Mouse (Mus musculus) cerebellum, adult 2 months (tissue): Measurements from ENCODE around the gene Lysmd3.

ENCODE experiments used
- CTCF ChIP-seq: fragments of 200-500 bp; IDR thresholded peaks from 2 replicates; pipeline ENCODE4 v1.5.1; 2011; ENCODE audit warnings: low read depth, mild to moderate bottlenecking, control low read depth, low read length, moderate library complexity, borderline replicate concordance; ENCODE audit not compliant: insufficient read depth
- POLR2A ChIP-seq: fragments of 200-500 bp; IDR thresholded peaks from 2 replicates; pipeline ENCODE4 v1.6.1; 2011; ENCODE audit warnings: low read length, control low read depth, borderline replicate concordance; ENCODE audit not compliant: insufficient read depth

GRCm38 (mm10) chr13:81667713-81668112 lies 10.2 kb downstream of the Lysmd3 start:
- no peak for TF ChIP-seq CTCF
- TF ChIP-seq POLR2A: no peak
